Mouse (Mus musculus) E14TG2a.4 (cell line): Measurements from ENCODE around the gene Odf2.

Source experiments
- CTCF ChIP-seq: conservative IDR thresholded peaks from 2 replicates; pipeline ENCODE4 v1.5.1; 2014; ENCODE audit warnings: low read length
- NANOG ChIP-seq: IDR thresholded peaks from 2 replicates; pipeline ENCODE4 v1.6.1; 2014; ENCODE audit warnings: borderline replicate concordance, low read length, mixed read lengths
- POU5F1 ChIP-seq: IDR thresholded peaks from 2 replicates; pipeline ENCODE4 v1.6.1; 2014; ENCODE audit warnings: low read length, borderline replicate concordance

DNA sequence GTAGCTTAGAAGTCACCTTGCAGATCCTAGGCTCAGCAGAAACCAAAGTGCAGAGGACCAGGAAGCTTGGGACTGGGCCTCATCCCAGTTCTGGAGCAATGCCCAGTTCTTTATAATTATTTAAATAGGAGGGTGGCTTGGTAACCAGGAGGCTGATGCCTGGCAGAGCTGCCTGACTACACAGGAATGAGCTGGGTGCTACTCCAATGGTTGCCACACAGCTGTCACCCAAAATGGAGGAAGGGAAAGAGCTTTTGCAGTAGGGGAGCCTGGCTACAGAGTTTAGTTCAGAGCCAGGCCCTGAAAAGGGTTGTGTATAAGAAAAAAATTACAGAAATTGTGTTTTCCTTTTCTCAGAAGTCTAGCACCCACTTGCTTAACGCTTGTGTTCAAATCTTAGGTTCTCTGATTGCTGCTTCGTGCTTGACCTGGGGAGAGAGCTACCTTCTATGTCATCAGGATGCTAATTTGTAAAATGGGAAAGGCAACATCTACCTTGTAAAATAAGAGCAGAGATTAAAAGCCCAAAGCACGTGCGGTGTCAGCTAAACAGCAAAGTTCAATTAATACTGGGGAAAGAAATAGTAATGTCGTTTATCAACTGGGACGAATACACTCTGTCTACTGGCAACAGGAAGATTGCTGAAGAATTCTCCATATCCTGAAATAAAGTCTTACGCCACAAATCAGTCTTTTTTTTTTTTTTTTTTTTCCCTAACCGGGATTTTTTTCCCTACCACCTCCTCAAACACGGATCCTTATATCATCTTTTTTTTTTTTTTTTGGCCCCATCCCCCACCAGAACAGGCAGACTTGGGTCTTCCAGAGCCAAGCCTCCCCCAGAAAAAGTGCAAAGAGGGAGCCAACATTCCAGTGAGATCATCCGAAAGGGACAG, 75.6 kb downstream of the Odf2 start:
- TF ChIP-seq CTCF (no peak), NANOG (no peak), POU5F1 (no peak)
